Mouse (Mus musculus): ENCODE results near the gene Pak1.

Gene Pak1

GRCm38 (mm10) chr7:97850331-97850730 lies 62.0 kb downstream of the Pak1 start:
- no peak for DNase-seq

DNA sequence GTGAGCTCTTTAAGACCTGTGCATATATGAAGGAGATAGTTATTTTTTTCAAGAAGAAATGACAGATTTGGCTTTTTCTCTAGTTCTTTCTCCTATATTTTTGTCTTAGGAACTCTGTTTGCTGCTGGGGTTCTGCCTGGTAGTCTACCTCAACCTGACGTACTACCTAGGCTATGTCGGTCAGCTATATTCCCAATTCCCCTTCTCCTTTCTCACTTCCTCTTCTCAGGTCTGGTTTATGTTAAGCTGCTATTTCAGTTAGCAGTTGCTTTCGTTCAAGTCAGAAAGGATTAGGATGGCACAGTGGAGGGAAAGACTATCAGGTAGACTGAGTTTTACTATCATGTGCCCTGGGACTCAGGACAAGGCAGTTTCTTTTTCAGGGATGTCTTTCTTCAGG lies 75.2 kb downstream of the Pak1 start:
- no peak for DNase-seq

- no peak for DNase-seq
Measured at GRCm38 (mm10) chr7:97864531-97864930, 76.2 kb downstream of the Pak1 start.

DNA sequence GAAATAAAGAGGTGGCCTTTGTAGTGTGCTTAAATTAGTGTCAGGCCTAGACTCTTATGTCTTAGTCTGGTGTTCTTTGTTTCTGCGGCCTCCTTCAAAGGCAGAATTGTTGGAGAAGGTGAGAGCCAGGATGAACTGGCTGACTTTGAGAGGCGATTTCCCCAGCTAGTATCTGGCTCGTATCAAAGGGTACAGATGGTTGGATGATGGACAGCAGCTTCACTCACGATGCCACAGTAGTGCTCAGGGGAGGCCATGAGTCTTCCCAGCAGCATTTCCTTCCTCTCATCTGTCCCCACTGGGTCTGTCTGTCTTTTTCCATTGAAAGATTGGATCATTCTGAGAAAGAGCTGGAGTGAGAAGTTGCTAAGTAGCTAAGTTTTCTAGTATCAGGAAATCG lies 79.5 kb downstream of the Pak1 start:
- DNase-seq: no peak

GRCm38 (mm10) chr7:97868766-97869165 lies 80.4 kb downstream of the Pak1 start:
- DNase-seq: no peak

DNA sequence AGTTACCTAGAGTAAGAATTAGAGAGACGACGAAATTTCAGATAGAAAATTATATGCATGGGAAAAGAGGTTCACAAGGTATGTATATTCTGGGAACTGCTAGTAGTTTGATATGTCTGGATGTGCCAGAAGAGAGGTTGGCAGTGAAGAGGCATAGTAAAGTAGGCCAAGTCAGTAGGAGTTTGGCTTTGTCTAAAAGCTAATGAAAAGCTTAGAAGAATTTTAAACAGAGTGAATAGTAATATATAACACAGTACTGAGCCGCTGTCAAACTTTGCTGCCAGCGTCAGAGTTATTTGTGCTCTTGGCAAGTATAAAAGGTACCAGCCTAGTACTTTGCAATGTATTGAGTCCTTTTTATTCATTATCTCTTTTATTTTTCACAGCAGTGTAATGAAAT lies 84.1 kb downstream of the Pak1 start:
- DNase-seq: no peak

DNA sequence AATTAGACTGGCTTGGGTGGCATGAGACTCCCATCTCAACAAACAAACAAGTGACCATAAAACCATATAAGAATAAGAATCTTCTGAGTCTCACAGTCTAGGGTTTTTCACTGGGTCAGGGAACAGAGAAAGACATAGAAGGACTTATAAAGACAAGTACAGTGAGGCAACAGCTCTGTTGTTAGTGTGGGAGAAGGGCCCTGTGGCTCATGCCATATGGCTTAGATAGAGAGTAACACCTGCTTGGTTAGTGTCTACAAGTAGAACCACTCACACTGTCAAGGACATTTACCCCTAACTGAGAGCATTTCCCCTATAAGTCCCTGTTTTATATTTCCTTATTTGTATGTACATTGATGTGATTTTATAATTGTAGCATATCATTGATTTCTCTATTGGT lies 85.0 kb downstream of the Pak1 start:
- DNase-seq: no peak

DNA sequence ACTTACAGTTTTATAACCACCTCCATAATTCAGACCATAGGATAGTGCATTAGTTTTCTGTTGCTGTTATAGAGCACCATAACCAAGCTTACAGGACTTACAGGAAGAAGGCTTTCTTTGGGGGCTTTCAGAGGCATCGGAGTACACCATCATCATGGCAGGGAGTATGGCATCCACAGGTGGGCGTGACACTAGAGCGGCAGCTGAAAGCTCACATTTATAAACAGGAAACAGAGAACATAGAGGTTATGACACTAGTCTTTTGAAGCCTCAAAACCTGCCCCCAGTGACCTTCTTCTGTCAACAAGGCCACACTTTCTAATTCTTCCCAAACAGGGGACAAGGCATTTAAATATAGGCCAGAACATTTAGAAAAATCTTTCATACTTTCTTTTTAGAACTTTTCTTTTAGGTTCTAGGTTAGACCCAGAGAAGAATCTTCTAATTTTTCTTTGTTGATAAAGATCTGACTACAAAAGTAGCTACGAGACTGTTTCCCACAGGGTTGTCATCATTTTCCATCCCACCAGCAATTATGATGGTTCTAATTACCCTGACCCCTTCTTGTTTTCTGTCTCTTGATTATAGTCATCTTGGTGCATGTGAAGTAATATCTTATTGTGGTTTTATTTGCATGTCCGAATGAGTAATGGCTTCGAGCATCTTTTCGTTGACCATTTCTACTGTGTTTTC lies 89.7 kb downstream of the Pak1 start:
- DNase-seq: peak; percentile 1

DNA sequence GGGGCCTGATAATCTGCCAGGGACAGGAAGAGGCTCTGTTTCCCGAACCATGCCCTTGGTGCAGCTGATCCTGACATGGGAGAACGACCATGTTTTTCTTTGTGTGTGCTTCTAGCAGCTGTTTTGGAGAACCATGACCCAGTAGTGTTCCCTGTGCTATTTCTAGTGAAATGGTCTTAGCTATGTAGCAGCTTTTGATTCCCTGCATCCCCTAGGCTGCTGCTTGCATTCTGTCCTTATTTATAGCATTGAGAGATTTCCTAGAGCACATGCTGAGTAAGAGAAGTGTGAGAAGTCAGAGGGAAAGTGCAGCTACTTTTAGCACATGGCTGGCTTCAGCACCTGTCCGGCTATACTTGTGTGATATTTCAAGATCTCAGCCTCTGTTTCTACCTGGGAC lies 123.3 kb downstream of the Pak1 start:
- no peak for DNase-seq

GRCm38 (mm10) chr7:97914833-97915516 lies 126.6 kb downstream of the Pak1 start:
- DNase-seq: no peak

- DNase-seq: no peak
Measured at GRCm38 (mm10) chr7:97919742-97920141, 131.4 kb downstream of the Pak1 start, which contains the start of gene Gdpd4. Gdpd4 (plus strand) TSS chr7:97919955.

- DNase-seq: no peak
Measured at GRCm38 (mm10) chr7:97925819-97926218, 137.5 kb downstream of the Pak1 start.

DNA sequence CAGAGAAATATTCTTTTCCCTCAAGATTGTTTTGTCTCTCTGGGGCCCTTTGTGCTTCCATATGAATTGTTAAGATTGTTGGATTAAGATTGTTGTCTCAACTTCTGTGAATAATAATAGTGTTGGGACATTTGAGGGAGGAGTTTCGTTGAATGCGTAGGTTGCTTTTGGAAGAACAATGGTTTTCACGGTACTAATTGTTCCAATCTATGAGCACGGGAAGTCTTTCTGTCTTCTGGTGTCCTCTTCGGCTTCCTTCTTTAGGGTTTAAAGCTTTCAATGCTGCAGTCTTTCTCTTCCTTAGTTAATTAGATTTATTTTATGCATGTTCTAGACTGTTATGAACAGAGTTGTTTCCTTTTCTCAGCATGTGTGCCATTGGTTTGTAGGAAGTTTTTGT lies 138.6 kb downstream of the Pak1 start:
- no peak for DNase-seq

GRCm38 (mm10) chr7:97944485-97944884 lies 156.1 kb downstream of the Pak1 start:
- DNase-seq: no peak

Measured in embryo, embryonic 11 days (tissue).